Mouse (Mus musculus): ENCODE results near the gene Lasp1. TPM values are rescaled to one million over a fixed set of nuclear protein-coding genes. Genes with fewer than 3 reads are reported as not detected.

Gene Lasp1
- polyA plus RNA-seq, 1 experiment from 2014 or later, result 95.3 TPM

DNA sequence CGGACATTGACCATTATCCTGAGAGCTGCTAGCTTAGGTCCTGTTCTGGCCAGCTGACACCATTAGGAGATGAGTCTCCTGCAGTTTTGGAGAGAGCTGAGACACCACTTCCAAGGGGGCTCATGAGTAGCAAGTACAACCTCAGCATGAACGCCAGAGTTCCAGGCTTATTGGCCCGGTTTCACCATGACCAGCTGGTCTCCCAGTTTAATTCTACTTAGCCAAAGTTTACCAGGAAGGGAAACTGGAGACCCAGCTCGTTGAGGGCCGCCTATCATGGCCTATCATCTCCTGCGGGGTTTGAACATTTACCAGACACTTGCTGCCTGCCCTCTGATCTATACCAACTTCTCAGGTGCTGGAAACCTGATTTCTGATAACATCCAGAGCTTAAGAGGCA lies 8.8 kb downstream of the Lasp1 start:
- WGBS, result 58% methylated on average over 6 of the region's 6 CpGs
- no peak overlapping the region for H3K9ac ChIP-seq
- ATAC-seq, result no peak
- H3K9me3 ChIP-seq (replicated peaks), result no peaks in the 10 kb centered on the region
- H3K4me3 ChIP-seq, result no peak overlapping the region
- H3K27ac ChIP-seq, result peak overlapping the region; percentile 17; the same call in 1 of the 2 replicates
- peaks cover 89% of the 10 kb centered on the region for H3K4me1 ChIP-seq
- H3K4me2 ChIP-seq, result peak overlapping the region; percentile 8; the same call in 1 of the 2 replicates
- H3K36me3 ChIP-seq (ENCODE audit: poor library complexity, severe bottlenecking), result peaks cover 33% of the 10 kb centered on the region
- no peaks in the 10 kb centered on the region for H3K27me3 ChIP-seq

DNA sequence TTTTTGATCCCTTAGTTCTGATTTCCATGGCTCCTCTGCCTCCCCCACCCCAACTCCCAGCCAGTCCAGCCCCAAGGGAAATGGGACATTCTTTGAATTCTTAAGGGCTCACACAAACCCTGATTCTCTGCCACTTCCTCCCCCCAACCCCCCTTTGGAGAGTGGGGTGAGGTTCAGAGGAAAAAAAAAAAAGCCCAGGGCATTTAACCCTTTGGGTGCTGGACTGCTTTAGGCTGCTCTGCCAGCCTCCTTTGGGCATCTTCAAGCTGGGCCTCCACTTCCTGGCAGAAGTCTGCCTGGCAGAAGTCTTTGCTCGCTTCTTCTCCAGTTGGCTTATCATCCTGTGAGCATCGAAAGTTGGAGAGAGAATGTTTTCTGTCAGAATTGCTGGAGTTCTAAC lies 9.3 kb downstream of the Lasp1 start:
- no peak overlapping the region for H3K9ac ChIP-seq
- ATAC-seq, result no peak
- peak overlapping the region; percentile 8; the same call in 1 of the 2 replicates for H3K4me2 ChIP-seq
- WGBS, result 56% methylated on average over 2 of the region's 2 CpGs
- no peaks in the 10 kb centered on the region for H3K9me3 ChIP-seq (replicated peaks)
- peak overlapping the region; percentile 17; the same call in 1 of the 2 replicates for H3K27ac ChIP-seq
- no peak overlapping the region for H3K4me3 ChIP-seq
- peaks cover 94% of the 10 kb centered on the region for H3K4me1 ChIP-seq
- H3K36me3 ChIP-seq (ENCODE audit: poor library complexity, severe bottlenecking), result peaks cover 33% of the 10 kb centered on the region
- no peaks in the 10 kb centered on the region for H3K27me3 ChIP-seq

DNA sequence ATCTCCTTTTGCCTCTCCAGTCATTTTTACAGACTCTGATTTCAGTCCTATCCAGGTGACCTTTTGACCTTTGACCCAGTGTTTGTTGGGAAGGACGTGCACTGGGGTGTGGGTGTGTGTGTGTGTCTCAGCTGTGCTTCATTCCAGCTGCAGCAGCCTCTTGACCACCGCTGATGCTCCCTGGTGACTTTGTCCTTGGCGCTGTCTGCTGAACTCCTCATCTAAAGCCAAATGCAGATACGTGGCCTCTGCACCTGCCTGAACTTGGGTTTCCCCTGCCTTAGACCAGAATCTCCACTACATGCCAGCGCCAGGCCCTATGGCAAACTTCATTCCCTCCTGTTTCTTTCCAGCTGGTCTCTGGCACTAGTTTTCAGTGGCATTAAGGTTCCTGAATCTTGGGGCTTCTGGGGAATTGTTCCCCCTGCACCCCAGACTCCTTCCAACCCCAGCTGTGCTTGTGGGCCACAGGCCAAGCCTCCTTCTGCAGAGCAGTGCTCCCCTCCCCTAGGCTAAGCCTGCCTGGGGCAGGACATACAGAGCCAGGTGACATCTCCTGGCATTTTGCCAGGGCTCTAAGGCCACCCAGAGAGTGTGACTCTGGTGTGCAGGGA lies 9.9 kb downstream of the Lasp1 start:
- WGBS, result 46% methylated on average over 5 of the region's 5 CpGs
- Histone ChIP-seq H3K27me3 (no peaks in the 10 kb centered on the region), H3K36me3 (ENCODE audit: poor library complexity, severe bottlenecking) (peaks cover 33% of the 10 kb centered on the region), H3K27ac (peak overlapping the region; percentile 49), H3K4me2 (no peak overlapping the region), H3K9me3 (replicated peaks) (no peaks in the 10 kb centered on the region), H3K4me3 (no peak overlapping the region), H3K4me1 (peaks cover 99% of the 10 kb centered on the region), H3K9ac (no peak overlapping the region)
- ATAC-seq, result no peak

GRCm38 (mm10) chr11:97809235-97810121 lies 10.7 kb downstream of the Lasp1 start:
- Histone ChIP-seq H3K9me3 (replicated peaks) (no peaks in the 10 kb centered on the region), H3K4me3 (no peak overlapping the region), H3K36me3 (ENCODE audit: poor library complexity, severe bottlenecking) (peaks cover 35% of the 10 kb centered on the region), H3K4me2 (no peak overlapping the region), H3K9ac (no peak overlapping the region), H3K4me1 (peaks cover 96% of the 10 kb centered on the region), H3K27me3 (no peaks in the 10 kb centered on the region), H3K27ac (no peak overlapping the region)
- WGBS, result 81% methylated on average over 7 of the region's 7 CpGs
- no peak for ATAC-seq

DNA sequence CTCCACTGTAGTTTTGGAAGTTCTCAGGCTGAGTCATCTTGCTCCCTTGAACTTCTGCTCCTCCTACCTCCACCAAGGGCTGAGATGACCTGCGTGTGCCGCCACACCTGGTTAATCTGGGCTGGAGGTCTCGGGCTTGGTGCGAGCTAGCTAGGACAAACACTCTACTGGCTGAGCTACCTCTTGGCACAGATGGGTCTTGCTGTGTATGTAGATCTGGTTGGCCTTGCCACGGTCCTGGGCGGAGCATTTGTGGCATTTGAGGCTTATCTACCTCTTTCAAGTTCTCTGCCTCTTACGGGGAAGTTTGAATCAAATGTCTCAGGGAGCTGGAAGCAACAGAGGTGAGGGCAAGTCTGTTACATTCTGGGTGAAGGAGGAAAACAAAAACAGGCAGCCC lies 11.6 kb downstream of the Lasp1 start:
- Histone ChIP-seq H3K4me2 (no peak overlapping the region), H3K36me3 (ENCODE audit: poor library complexity, severe bottlenecking) (peaks cover 44% of the 10 kb centered on the region), H3K9ac (no peak overlapping the region), H3K4me3 (no peak overlapping the region), H3K9me3 (replicated peaks) (no peaks in the 10 kb centered on the region), H3K27ac (no peak overlapping the region), H3K27me3 (no peaks in the 10 kb centered on the region), H3K4me1 (peaks cover 92% of the 10 kb centered on the region)
- WGBS, result 82% methylated on average over 7 of the region's 7 CpGs
- ATAC-seq, result no peak

DNA sequence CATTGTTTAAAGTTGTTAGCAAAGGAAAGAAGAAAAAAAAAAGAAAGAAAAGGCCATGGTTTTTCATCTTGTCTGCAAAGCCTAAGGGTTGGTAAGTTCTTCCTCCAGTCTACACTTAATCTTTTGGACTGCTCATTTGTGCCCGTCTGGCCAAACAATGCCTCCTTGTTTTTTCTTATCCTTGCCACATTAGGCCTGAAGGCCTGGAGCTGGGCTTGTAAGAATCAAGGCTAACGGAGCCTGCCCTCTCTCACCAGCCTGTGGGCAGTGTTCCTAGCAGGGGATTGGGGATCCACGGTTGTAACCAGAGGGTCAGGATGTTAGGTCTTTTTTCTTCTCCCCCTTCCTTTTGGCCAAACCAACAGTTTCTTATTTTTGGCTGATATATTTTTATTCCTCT lies 12.2 kb downstream of the Lasp1 start:
- Histone ChIP-seq H3K4me2 (no peak overlapping the region), H3K4me1 (peaks cover 92% of the 10 kb centered on the region), H3K9me3 (replicated peaks) (no peaks in the 10 kb centered on the region), H3K36me3 (ENCODE audit: poor library complexity, severe bottlenecking) (peaks cover 50% of the 10 kb centered on the region), H3K27me3 (no peaks in the 10 kb centered on the region), H3K4me3 (no peak overlapping the region), H3K27ac (peak overlapping the region; percentile 90), H3K9ac (peak overlapping the region; percentile 40)
- ATAC-seq, result no peak
- 7% methylated on average over 3 of the region's 3 CpGs for WGBS

DNA sequence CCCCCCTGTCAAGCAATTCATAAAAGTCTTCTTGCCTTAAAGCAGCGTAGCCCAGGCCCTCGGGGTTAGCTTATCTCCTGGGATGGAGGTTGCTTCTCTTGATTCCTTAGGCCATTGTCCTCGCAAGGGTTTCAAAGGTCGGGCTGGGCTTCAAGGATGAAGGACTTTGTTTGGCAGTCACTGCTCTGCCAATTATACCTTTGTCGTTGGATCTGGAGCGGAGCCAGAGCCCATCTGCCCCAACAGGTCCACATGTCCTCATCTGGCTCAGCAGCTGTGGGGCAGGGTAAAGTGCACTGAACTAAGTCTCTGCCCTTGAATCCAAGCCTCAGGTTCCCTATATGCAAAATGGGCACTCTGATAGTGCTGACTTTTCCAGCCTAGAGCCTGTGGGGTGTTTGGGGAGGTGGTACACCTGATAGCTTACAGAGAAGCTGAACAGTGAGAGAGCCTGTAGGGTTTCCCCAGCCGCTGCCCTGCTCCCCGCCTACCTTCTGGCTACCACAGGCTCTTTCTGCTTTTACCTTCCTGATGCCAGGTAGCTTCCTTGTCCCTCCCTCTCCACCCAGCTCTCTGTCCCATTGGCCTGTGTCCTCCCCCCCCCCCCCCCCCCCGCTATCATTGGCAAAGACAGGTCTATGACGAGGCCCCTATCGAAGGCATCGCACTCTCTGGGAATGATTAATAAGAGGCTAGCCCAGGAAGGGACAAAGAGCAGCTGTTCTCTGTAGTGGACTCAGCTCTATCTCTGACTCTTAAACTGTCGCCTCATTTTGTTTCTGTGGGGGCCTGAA lies 13.0 kb downstream of the Lasp1 start:
- no peak for ATAC-seq
- peak overlapping the region; percentile 40 for H3K9ac ChIP-seq
- H3K4me3 ChIP-seq, result 0 out of 2 replicates have a peak overlapping the region, but pooled peaks have one; percentile 5
- 24% methylated on average over 12 of the region's 13 CpGs for WGBS
- H3K9me3 ChIP-seq (replicated peaks), result no peaks in the 10 kb centered on the region
- peak overlapping the region; percentile 90 for H3K27ac ChIP-seq
- H3K4me2 ChIP-seq, result peak overlapping the region; percentile 51
- peaks cover 86% of the 10 kb centered on the region for H3K4me1 ChIP-seq
- peaks cover 56% of the 10 kb centered on the region for H3K36me3 ChIP-seq (ENCODE audit: poor library complexity, severe bottlenecking)
- H3K27me3 ChIP-seq, result no peaks in the 10 kb centered on the region

DNA sequence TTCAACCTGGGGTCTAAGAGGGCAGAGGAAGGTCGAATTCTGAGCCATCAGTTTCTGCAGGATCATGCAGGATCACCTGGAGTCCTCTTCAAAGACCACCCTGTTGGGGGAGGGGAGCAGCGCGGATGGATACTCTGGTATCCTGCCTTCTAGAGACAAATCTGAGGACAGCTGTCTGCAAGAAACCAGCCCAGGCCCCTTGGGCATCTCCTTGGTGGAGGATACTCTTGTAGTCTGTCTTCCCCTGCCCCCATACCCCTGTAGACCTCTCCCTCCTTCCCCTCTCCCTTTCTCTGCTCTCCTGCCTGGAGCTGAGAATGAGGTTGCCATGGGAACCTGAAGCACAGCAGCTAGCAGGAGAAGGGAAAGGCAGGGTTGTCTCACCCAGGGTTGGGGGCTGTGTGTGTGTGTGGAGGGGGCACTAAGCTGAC lies 13.7 kb downstream of the Lasp1 start:
- H3K4me1 ChIP-seq, result peaks cover 85% of the 10 kb centered on the region
- H3K9me3 ChIP-seq (replicated peaks), result no peaks in the 10 kb centered on the region
- peak; percentile 89 for ATAC-seq
- H3K9ac ChIP-seq, result peak overlapping the region; percentile 12
- peaks cover 55% of the 10 kb centered on the region for H3K36me3 ChIP-seq (ENCODE audit: poor library complexity, severe bottlenecking)
- peak overlapping the region; percentile 51 for H3K4me2 ChIP-seq
- no peaks in the 10 kb centered on the region for H3K27me3 ChIP-seq
- 12% methylated on average over 3 of the region's 3 CpGs for WGBS
- H3K4me3 ChIP-seq, result 0 out of 2 replicates have a peak overlapping the region, but pooled peaks have one; percentile 5
- peak overlapping the region; percentile 90 for H3K27ac ChIP-seq

- peaks cover 85% of the 10 kb centered on the region for H3K4me1 ChIP-seq
- peak overlapping the region; percentile 12 for H3K9ac ChIP-seq
- H3K4me2 ChIP-seq, result peak overlapping the region; percentile 51
- no peaks in the 10 kb centered on the region for H3K27me3 ChIP-seq
- peaks cover 55% of the 10 kb centered on the region for H3K36me3 ChIP-seq (ENCODE audit: poor library complexity, severe bottlenecking)
- no peaks in the 10 kb centered on the region for H3K9me3 ChIP-seq (replicated peaks)
- 24% methylated on average over 7 of the region's 7 CpGs for WGBS
- ATAC-seq, result peak; percentile 49
- peak overlapping the region; percentile 90 for H3K27ac ChIP-seq
- 0 out of 2 replicates have a peak overlapping the region, but pooled peaks have one; percentile 5 for H3K4me3 ChIP-seq
Observed at GRCm38 (mm10) chr11:97813085-97813484, 14.3 kb downstream of the Lasp1 start.

- Histone ChIP-seq H3K9ac (no peak overlapping the region), H3K9me3 (replicated peaks) (no peaks in the 10 kb centered on the region), H3K4me2 (no peak overlapping the region), H3K4me1 (peaks cover 85% of the 10 kb centered on the region), H3K27ac (peak overlapping the region; percentile 90), H3K36me3 (ENCODE audit: poor library complexity, severe bottlenecking) (peaks cover 49% of the 10 kb centered on the region), H3K27me3 (no peaks in the 10 kb centered on the region), H3K4me3 (no peak overlapping the region)
- no peak for ATAC-seq
- 76% methylated on average over 17 of the region's 17 CpGs for WGBS
Observed at GRCm38 (mm10) chr11:97813746-97814515, 15.1 kb downstream of the Lasp1 start.

- Histone ChIP-seq H3K27ac (no peak overlapping the region), H3K4me2 (no peak overlapping the region), H3K27me3 (no peaks in the 10 kb centered on the region), H3K36me3 (ENCODE audit: poor library complexity, severe bottlenecking) (peaks cover 52% of the 10 kb centered on the region), H3K4me3 (no peak overlapping the region), H3K4me1 (peaks cover 72% of the 10 kb centered on the region), H3K9ac (0 out of 2 replicates have a peak overlapping the region, but pooled peaks have one; percentile 12), H3K9me3 (replicated peaks) (no peaks in the 10 kb centered on the region)
- no peak for ATAC-seq
- WGBS, result 66% methylated on average over 11 of the region's 11 CpGs
Observed at GRCm38 (mm10) chr11:97815736-97816135, 16.9 kb downstream of the Lasp1 start.
